Comparison of ENCODE assay signal across 9 mouse cellular contexts in the genomic region with DNA sequence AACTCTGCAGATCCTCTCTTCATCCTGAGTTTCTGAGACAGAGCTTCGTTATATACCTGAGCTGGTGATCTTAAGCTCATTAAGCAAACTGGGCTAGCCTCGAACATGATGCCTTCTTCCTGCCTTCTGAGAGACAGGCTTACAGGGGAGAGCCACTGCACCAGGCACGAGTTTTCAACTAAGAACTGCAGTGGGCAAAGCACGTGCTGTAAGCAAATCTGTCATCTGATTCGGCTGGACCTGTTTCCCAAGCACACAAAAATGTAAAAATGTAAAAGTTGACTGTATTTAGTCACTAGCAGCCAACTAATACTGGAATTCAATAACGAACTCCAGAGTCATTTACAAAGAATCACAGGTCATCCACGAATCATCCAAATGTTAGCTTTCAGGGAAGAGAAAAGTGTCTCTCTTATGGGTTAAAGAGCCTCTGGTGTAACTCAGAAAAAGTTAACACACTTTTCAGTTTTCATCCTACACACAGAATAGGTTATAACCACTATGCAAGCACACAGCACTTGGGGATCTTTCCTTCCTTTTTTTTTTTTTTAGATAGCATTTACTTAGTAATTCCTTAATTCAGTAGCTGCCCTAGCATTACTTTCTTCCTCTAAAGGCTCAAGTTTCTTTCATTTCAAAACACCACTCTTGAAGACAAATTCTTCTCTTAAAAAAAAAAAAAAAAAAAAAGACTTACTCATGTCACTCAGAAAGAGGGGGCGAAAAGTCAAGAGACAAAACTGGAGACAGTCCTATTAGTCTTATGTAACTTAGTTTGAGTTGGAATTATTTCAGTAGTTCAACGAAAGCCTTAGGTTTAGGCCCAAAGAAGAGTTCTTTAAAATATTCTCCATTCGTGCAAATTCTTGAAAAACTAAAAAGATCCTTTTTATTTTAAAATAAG. TPM values are rescaled to one million over a fixed set of nuclear protein-coding genes. Genes with fewer than 3 reads are reported as not detected.
DNase-seq lines count a peak whose midpoint lies in the region; ATAC-seq and TF ChIP-seq lines count a peak whose summit lies in the region.
"Had no signal": no experiment of that assay in that cellular context is flagged by ENCODE, and none has a peak within 500 bp of the region (broad histone marks: within the 10 kb centered on the region; RNA-seq: fewer than 3 reads in every experiment).

No protein-coding gene starts in this region.

- DNase-seq in layer of hippocampus, adult 2 months (ENCODE audit: low spot score in 2 of 2), result no peak
- DNase-seq in layer of hippocampus, adult 9-10 months (ENCODE audit: low spot score), result no peak
- DNase-seq in forebrain, postnatal 0 days, result no peak
- no peak for DNase-seq in midbrain, embryonic 14.5 days
- DNase-seq in gastrocnemius, postnatal 4 days (ENCODE audit: low spot score in 2 of 2), result no peak
- DNase-seq in cerebellum, adult 11-12 months, result no peak
- DNase-seq in cerebellum, adult 9-10 months, result no peak
- DNase-seq: kidney, postnatal 36 days had no signal

- no peaks in the 10 kb centered on the region for H3K27me3 ChIP-seq in forebrain, postnatal 0 days (ENCODE audit: insufficient read depth, low read length)
- no peaks in the 10 kb centered on the region for H3K27me3 ChIP-seq in midbrain, embryonic 14.5 days (ENCODE audit: control insufficient read depth, insufficient read depth, low read length)

- H3K9me3 ChIP-seq in forebrain, postnatal 0 days (ENCODE audit: low read length), result no peaks in the 10 kb centered on the region
- no peaks in the 10 kb centered on the region for H3K9me3 ChIP-seq in midbrain, embryonic 14.5 days (ENCODE audit: control insufficient read depth, low read length)

- H3K9ac ChIP-seq in forebrain, postnatal 0 days, result no peak overlapping the region
- H3K9ac ChIP-seq in midbrain, embryonic 14.5 days (replicated peaks; ENCODE audit: low read length), result 0 out of 2 replicates have a peak overlapping the region, but pooled peaks have one; percentile 12

- no peak for ATAC-seq in forebrain, postnatal 0 days
- no peak for ATAC-seq in midbrain, embryonic 14.5 days (ENCODE audit: low FRiP score, low TSS enrichment)

- H3K4me3 ChIP-seq in layer of hippocampus, adult 2 months, result peak overlapping the region; percentile 16
- H3K4me3 ChIP-seq in bone marrow macrophage, adult 2 months (ENCODE audit: insufficient read depth, low read length), result peak overlapping the region; percentile 29
- peak overlapping the region; percentile 3; the same call in 1 of the 2 replicates for H3K4me3 ChIP-seq in forebrain, postnatal 0 days (ENCODE audit: low read depth, low read length)
- 0 out of 2 replicates have a peak overlapping the region, but pooled peaks have one; percentile 1 for H3K4me3 ChIP-seq in midbrain, embryonic 14.5 days (replicated peaks; ENCODE audit: low read depth, low read length)

- H3K36me3 ChIP-seq in forebrain, postnatal 0 days (ENCODE audit: insufficient read depth), result no peaks in the 10 kb centered on the region
- no peaks in the 10 kb centered on the region for H3K36me3 ChIP-seq in midbrain, embryonic 14.5 days (ENCODE audit: control insufficient read depth, insufficient read depth, low read length)

- no peak overlapping the region for H3K27ac ChIP-seq in layer of hippocampus, adult 2 months
- peak overlapping the region; percentile 19; the same call in 1 of the 2 replicates for H3K27ac ChIP-seq in bone marrow macrophage, adult 2 months (ENCODE audit: insufficient read depth, low read depth, low read length)
- no peak overlapping the region for H3K27ac ChIP-seq in forebrain, postnatal 0 days (ENCODE audit: low read depth, low read length)
- H3K27ac ChIP-seq in midbrain, embryonic 14.5 days (replicated peaks; ENCODE audit: low read depth, low read length), result no peak overlapping the region

- no peak for TF ChIP-seq CTCF in layer of hippocampus, adult 2 months (conservative IDR thresholded peaks at IDR 0.05)
- TF ChIP-seq CTCF in bone marrow macrophage, adult 2 months (IDR thresholded peaks at IDR 0.05; ENCODE audit: low read depth, low read length), result no peak
- no peak for TF ChIP-seq CTCF in forebrain, postnatal 0 days (IDR thresholded peaks at IDR 0.05; ENCODE audit: low read depth)

- peak overlapping the region; percentile 96 for H3K4me2 ChIP-seq in forebrain, postnatal 0 days (ENCODE audit: low read depth)
- peak overlapping the region; percentile 20 for H3K4me2 ChIP-seq in midbrain, embryonic 14.5 days (ENCODE audit: low read length)

- WGBS in forebrain, postnatal 0 days, result 69% methylated on average over 10 of the region's 10 CpGs
- WGBS in midbrain, embryonic 14.5 days, result 86% methylated on average over 10 of the region's 10 CpGs

- peaks cover 36% of the 10 kb centered on the region for H3K4me1 ChIP-seq in bone marrow macrophage, adult 2 months (ENCODE audit: control insufficient read depth, insufficient read depth, low read length)
- peaks cover 30% of the 10 kb centered on the region for H3K4me1 ChIP-seq in forebrain, postnatal 0 days (ENCODE audit: insufficient read depth)
- H3K4me1 ChIP-seq in midbrain, embryonic 14.5 days (ENCODE audit: control insufficient read depth, insufficient read depth, low read length), result peaks cover 33% of the 10 kb centered on the region

- no peak for TF ChIP-seq POLR2A in bone marrow macrophage, adult 2 months (IDR thresholded peaks at IDR 0.05; ENCODE audit: borderline replicate concordance, low read depth, low read length)

RNA-seq across cellular contexts. Expression of gene Slmap, which starts 3.1 kb away (rescaled TPM):
- 100 to 1,000 TPM; 102 to 104 TPM for total RNA-seq in layer of hippocampus, adult 2 months (2021)
- polyA plus RNA-seq in bone marrow macrophage, adult 2 months (2012; ENCODE audit: insufficient read depth, insufficient read length, missing spikeins), result 70.1 and 78.0 TPM in 2 replicates
- total RNA-seq in forebrain, postnatal 0 days (2014; rRNA removed), result 23.9 and 27.2 TPM in 2 replicates
- 6.8 and 9.9 TPM in 2 replicates for polyA plus RNA-seq in forebrain, postnatal 0 days (2015; fragmentation: Nextera tagmentation; extraction: Ambion mirVana)
- 16.7 and 19.1 TPM in 2 replicates for polyA plus RNA-seq in midbrain, embryonic 14.5 days (2014; fragmentation: Nextera tagmentation; extraction: Ambion mirVana)
- total RNA-seq in gastrocnemius, postnatal 4 days (2021), result 100 to 1,000 TPM in 1 of 2 experiments, 10 to 100 TPM in 1; 94.8 to 116 TPM

RNA-seq across cellular contexts. Expression of gene Dennd6a, which starts 42.0 kb away (rescaled TPM):
- total RNA-seq in layer of hippocampus, adult 2 months (2021), result 10 to 100 TPM; 24.0 to 26.3 TPM
- polyA plus RNA-seq in bone marrow macrophage, adult 2 months (2012; ENCODE audit: insufficient read depth, insufficient read length, missing spikeins), result 44.3 and 50.2 TPM in 2 replicates
- 23.5 and 30.7 TPM in 2 replicates for total RNA-seq in forebrain, postnatal 0 days (2014; rRNA removed)
- polyA plus RNA-seq in forebrain, postnatal 0 days (2015; fragmentation: Nextera tagmentation; extraction: Ambion mirVana), result 6.8 and 11.9 TPM in 2 replicates
- polyA plus RNA-seq in midbrain, embryonic 14.5 days (2014; fragmentation: Nextera tagmentation; extraction: Ambion mirVana), result 16.5 and 18.5 TPM in 2 replicates
- total RNA-seq in gastrocnemius, postnatal 4 days (2021), result 10 to 100 TPM; 21.5 to 24.3 TPM
